Mouse (Mus musculus): ENCODE results near the gene Wbp1l.

DNA sequence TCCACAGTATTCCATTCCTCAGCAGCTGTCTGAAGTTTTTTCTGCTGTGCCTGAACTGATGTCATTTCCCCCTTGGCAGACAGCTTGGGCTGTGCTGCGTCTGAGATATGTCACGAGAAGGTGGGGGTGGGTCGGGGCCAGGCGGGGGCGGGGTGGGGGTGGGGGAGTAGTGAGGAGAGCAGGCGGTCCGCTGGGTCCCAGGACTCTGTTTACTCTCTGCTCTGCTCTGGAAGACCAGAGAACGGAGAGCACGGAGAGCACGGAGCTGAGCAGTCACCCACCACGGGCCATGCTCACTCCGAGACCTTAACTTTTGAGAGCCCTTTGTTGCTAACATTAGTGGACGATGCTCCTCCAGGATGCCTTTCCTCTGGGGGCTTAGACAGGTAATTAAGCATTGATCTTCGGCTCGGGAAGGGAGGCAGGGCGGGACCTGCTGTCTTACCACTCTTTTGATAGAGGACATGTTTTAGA lies 24.3 kb downstream of the Wbp1l start:
- TF ChIP-seq CTCF (IDR thresholded peaks at IDR 0.05; ENCODE audit: extremely low read depth, insufficient read depth, insufficient read length, insufficient replicate concordance), result no peak
- TF ChIP-seq POLR2A (IDR thresholded peaks at IDR 0.05; ENCODE audit: low read depth, low read length), result no peak

All from spleen, adult 2 months (tissue).